Mouse (Mus musculus) liver, postnatal 0 days (tissue): ENCODE results near the gene Ctbp2. TPM values are rescaled to one million over a fixed set of nuclear protein-coding genes. Genes with fewer than 3 reads are reported as not detected.
"Not testable (repeated sequence)": the region's sequence is repeated elsewhere in the genome, so short reads cannot be mapped to it uniquely, and the experiment has no call there.

Experiments used
- ATAC-seq: fragments of 200-750 bp; cut with Nextera tagmentation; 2 replicates; pipeline ENCODE4 v1.8.0; 2017; ENCODE audit warnings: mild to moderate bottlenecking, moderate library complexity
- DNase-seq: peaks from one replicate; pipeline ENCODE4 v3.0.0-alpha.2; 2016
- H3K27ac ChIP-seq: fragments of 300-500 bp; sonication (generic); 2 replicates; pipeline ENCODE4 v1.5.1; 2014; ENCODE audit warnings: antibody characterized with exemption, moderate library complexity, mild to moderate bottlenecking, low read depth
- H3K27me3 ChIP-seq: fragments of 300-500 bp; sonication (generic); 2 replicates; pipeline ENCODE4 v1.6.1; 2014; ENCODE audit warnings: low read length, control low read depth, mixed read lengths; ENCODE audit not compliant: insufficient read depth
- H3K36me3 ChIP-seq: fragments of 300-500 bp; sonication (generic); replicated peaks from 2 replicates; pipeline ENCODE4 v1.6.1; 2014; ENCODE audit warnings: mild to moderate bottlenecking, control low read depth, low read length, moderate library complexity, mixed read lengths; ENCODE audit not compliant: insufficient read depth
- H3K4me1 ChIP-seq: fragments of 300-500 bp; sonication (generic); 2 replicates; pipeline ENCODE4 v1.6.1; 2014; ENCODE audit warnings: antibody characterized with exemption, mild to moderate bottlenecking, control low read depth; ENCODE audit not compliant: insufficient read depth
- H3K4me2 ChIP-seq: fragments of 300-500 bp; sonication (generic); 2 replicates; pipeline ENCODE4 v1.6.1; 2014; ENCODE audit warnings: low read depth, mild to moderate bottlenecking, low read length, moderate library complexity, mixed read lengths
- H3K4me3 ChIP-seq: fragments of 300-500 bp; sonication (generic); 2 replicates; pipeline ENCODE4 v1.5.1; 2014; ENCODE audit warnings: low read depth, low read length
- H3K9ac ChIP-seq: fragments of 300-500 bp; sonication (generic); replicated peaks from 2 replicates; pipeline ENCODE4 v1.6.1; 2014; ENCODE audit warnings: mild to moderate bottlenecking, moderate library complexity
- H3K9me3 ChIP-seq: fragments of 300-500 bp; sonication (generic); 2 replicates; pipeline ENCODE4 v1.6.1; 2016; ENCODE audit warnings: mild to moderate bottlenecking, control low read depth, low read length, mixed read lengths
- CTCF ChIP-seq: sonication (generic); IDR thresholded peaks from 2 replicates; pipeline ENCODE4 v1.5.1; 2016; ENCODE audit warnings: antibody characterized with exemption, low read depth
- EP300 ChIP-seq: IDR thresholded peaks from 2 replicates; pipeline ENCODE4 v1.6.1; 2016; ENCODE audit warnings: antibody characterized with exemption, low read depth, mild to moderate bottlenecking
- WGBS: fragments of 180-500 bp; shearing (Covaris S2); extraction: QIAGEN DNeasy Blood & Tissue Kit; methylation state at CpG from one replicate; pipeline ENCODE4 v1.1.7; 2014; ENCODE audit not compliant: insufficient replicate concordance; 5-methylcytosine and 5-hydroxymethylcytosine counted together
- polyA plus RNA-seq: library from polyadenylated mRNA; unstranded; fragments of >200 nt; fragmentation: Nextera tagmentation; extraction: Ambion mirVana; gene quantifications from 2 replicates; pipeline ENCODE4 v1.2.1, GENCODE M21; 2015

Gene Ctbp2
- polyA plus RNA-seq, 1 experiment from 2014 or later: 6.1 TPM

DNA sequence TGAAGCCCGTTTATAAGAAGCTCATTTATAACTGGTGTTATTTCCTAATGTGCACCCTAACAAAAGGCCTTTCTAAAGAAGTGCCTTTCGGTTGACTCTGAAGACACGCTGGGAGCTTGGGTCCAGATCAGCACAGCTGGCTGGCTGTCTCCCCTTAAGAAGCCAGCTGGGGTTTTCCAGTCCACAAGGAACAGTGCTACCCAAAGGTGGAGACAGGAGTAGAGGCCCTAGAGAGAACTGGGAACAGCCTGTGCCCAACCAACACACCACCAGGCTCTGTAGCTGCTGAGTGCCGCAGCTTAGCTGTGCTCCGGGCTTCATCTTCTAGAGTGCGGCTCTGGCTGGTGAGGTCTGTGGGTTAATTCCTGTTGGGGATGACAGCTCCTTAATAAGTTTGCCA lies 23.1 kb downstream of the Ctbp2 start:
- ATAC-seq (no peak), DNase-seq (no peak)
- Histone ChIP-seq H3K36me3 (no peaks in the 10 kb centered on the region), H3K27me3 (no peaks in the 10 kb centered on the region), H3K9ac (no peak overlapping the region), H3K9me3 (no peaks in the 10 kb centered on the region), H3K4me2 (no peak overlapping the region), H3K4me1 (no peaks in the 10 kb centered on the region), H3K4me3 (no peak overlapping the region), H3K27ac (no peak overlapping the region)
- no peak for TF ChIP-seq EP300
- TF ChIP-seq CTCF: no peak
- 91% methylated on average over 6 of the region's 6 CpGs for WGBS

DNA sequence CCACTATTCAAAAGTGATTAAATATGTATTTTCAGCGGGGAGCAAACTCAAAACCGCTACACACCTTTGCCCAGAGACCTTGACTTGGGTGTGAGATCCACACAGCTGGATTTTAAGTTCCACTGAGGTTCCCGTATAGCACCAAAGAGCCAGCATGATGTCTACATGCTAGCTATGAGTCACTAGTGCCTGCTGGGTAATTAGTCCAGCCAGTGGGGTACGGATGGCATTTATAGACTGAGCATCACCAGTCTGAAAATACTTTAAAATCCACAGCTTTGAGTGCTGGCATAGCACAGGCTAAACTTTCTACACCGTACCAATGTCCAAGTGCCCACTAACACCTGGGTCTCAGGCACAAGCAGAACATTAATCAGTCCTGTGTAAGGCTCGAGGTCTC lies 24.0 kb downstream of the Ctbp2 start:
- no peaks in the 10 kb centered on the region for H3K9me3 ChIP-seq
- DNase-seq (no peak), ATAC-seq (no peak)
- no peak overlapping the region for H3K4me3 ChIP-seq
- no peak for TF ChIP-seq CTCF
- no peak for TF ChIP-seq EP300
- no peaks in the 10 kb centered on the region for H3K36me3 ChIP-seq
- no peaks in the 10 kb centered on the region for H3K4me1 ChIP-seq
- H3K4me2 ChIP-seq: no peak overlapping the region
- no peak overlapping the region for H3K9ac ChIP-seq
- 78% methylated on average over 6 of the region's 6 CpGs for WGBS
- no peak overlapping the region for H3K27ac ChIP-seq
- H3K27me3 ChIP-seq: no peaks in the 10 kb centered on the region

DNA sequence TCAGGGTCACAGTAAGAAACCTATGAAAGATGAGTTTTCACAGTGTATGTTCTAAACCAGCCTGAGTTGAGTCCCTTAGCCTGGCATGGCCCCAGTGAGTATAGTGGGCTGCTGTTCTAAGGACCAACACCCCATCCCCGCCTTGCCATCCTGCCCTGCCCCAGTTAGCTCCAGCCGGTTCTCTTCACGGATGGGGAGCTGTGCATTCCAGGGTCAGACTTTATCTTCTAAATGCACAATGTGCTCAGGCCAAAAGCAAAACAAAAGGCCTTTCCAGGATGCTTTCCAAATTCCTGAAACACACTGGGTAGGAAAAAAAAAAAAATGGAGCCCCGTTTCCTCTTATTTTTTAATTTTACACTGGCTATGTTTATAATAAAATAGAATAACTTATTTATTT lies 24.9 kb downstream of the Ctbp2 start:
- TF ChIP-seq EP300 (no peak), CTCF (no peak)
- Histone ChIP-seq H3K4me3 (no peak overlapping the region), H3K9me3 (no peaks in the 10 kb centered on the region), H3K9ac (no peak overlapping the region), H3K36me3 (no peaks in the 10 kb centered on the region), H3K4me2 (no peak overlapping the region), H3K27me3 (no peaks in the 10 kb centered on the region), H3K27ac (no peak overlapping the region), H3K4me1 (no peaks in the 10 kb centered on the region)
- ATAC-seq: no peak
- WGBS: 70% methylated on average over 4 of the region's 4 CpGs
- no peak for DNase-seq

DNA sequence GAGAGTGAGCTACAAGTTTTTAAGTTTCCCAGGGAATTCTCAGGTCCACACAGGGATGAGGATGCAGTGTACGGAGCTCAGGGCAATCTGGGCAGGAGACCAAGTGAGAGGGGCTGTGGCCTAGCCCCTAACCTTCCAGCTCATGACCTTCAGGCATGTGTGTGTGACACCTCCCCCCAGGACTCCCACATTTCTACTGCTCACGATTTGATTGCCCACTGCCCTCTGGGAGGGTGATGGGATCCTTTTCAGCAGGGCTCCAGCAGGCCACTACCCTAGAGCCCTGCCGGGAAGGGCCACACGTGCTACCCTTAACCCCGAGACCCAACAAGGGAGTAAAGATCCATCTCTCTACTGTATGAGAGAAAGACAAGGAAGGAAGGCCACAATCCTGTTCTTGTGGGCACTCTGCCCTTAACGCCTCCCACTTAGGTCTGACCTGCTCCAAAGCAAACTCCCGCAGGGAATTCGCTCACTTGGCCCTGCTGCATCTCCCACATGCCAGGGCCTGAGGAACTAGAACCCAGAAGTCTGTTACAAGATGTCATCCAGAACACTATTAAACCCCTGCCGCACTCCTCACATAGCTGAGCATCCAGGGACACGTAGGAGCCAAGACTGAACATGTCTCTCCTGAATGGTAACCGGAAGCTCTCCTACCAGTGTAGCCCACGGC lies 25.9 kb downstream of the Ctbp2 start:
- 76% methylated on average over 12 of the region's 12 CpGs for WGBS
- DNase-seq (no peak), ATAC-seq (no peak)
- no peak overlapping the region for H3K4me2 ChIP-seq
- no peak overlapping the region for H3K4me3 ChIP-seq
- no peak overlapping the region for H3K9ac ChIP-seq
- no peaks in the 10 kb centered on the region for H3K4me1 ChIP-seq
- H3K9me3 ChIP-seq: no peaks in the 10 kb centered on the region
- H3K36me3 ChIP-seq: no peaks in the 10 kb centered on the region
- H3K27me3 ChIP-seq: no peaks in the 10 kb centered on the region
- no peak overlapping the region for H3K27ac ChIP-seq
- TF ChIP-seq CTCF (no peak), EP300 (no peak)

DNA sequence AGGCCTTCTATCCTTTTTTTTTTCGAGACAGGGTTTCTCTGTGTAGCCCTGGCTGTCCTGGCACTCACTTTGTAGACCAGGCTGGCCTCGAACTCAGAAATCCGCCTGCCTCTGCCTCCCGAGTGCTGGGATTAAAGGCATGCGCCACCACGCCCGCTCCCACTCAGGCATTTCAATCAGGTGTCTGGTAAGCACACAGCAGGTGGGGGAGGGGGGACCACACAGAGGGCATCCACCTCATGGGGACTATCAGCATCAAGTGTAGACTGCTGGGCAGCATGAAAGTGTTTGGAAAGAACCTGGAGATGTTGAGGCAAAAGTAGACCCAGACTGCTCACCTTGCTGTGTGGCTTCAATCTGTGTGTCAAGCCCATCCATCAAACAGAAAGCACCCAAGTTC lies 28.5 kb downstream of the Ctbp2 start:
- H3K4me1 ChIP-seq, H3K4me3 ChIP-seq, H3K4me2 ChIP-seq, H3K9me3 ChIP-seq, H3K9ac ChIP-seq, H3K27ac ChIP-seq, DNase-seq, H3K36me3 ChIP-seq, H3K27me3 ChIP-seq, ATAC-seq: not testable (repeated sequence)
- 78% methylated on average over 7 of the region's 7 CpGs for WGBS

DNA sequence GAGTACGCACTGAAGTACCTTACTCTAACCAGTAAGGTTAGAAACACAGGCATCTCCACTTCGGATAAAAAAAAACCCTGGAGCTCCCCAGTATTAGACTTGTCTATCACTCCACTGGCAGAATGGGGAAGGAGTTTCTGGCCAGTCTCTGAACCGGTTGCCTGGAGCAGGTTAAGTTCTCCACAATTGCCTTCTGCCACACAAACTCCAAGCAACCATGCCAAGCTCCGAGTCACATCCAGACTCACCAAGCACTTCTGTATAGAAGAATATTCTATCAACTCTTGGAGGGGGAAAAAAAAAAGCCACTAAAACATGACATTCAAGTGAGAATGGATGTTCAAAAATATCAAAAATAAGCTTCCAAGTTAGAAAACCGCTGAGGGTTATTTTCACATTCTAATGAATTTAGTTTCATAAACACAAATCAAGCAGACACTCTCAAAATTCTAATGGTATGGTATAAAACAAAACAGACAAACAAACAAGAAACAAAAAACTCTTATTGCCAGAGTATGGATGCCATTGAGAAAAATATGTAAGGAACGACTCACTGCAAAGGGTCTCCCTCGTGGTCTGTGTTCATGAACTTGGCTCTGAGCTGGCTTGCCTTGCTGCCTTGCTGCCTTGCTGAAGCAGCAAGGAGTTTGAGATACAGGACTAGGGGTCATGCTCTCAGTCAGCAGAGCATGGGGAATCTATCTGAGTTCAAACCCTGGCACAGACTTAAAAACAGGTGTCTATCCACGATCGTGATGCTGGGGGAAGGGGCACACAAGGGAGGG lies 29.3 kb downstream of the Ctbp2 start:
- ATAC-seq: no peak
- no peak overlapping the region for H3K4me2 ChIP-seq
- H3K4me1 ChIP-seq: no peaks in the 10 kb centered on the region
- no peak for DNase-seq
- no peak overlapping the region for H3K9ac ChIP-seq
- 68% methylated on average over 9 of the region's 9 CpGs for WGBS
- no peak overlapping the region for H3K27ac ChIP-seq
- no peak for TF ChIP-seq EP300
- no peak for TF ChIP-seq CTCF
- no peaks in the 10 kb centered on the region for H3K27me3 ChIP-seq
- H3K36me3 ChIP-seq: no peaks in the 10 kb centered on the region
- H3K9me3 ChIP-seq: no peaks in the 10 kb centered on the region
- no peak overlapping the region for H3K4me3 ChIP-seq
